Mouse (Mus musculus) ES-E14 (cell line): Measurements from ENCODE around the gene Pced1b. TPM values are rescaled to one million over a fixed set of nuclear protein-coding genes. Genes with fewer than 3 reads are reported as not detected.

Source experiments
- DNase-seq: peaks from one replicate; pipeline ENCODE4 v3.0.0-alpha.2; 2013; ENCODE audit warnings: low read depth, low spot score
- H3K27ac ChIP-seq: 2 replicates; pipeline ENCODE4 v1.5.1; 2012; ENCODE audit warnings: low read depth, mild to moderate bottlenecking, low read length, moderate library complexity, mixed read lengths; ENCODE audit not compliant: poor library complexity, insufficient read depth, severe bottlenecking
- H3K36me3 ChIP-seq: 2 replicates; pipeline ENCODE4 v1.6.1; 2012; ENCODE audit warnings: mild to moderate bottlenecking, low read length, moderate library complexity, mixed read lengths; ENCODE audit not compliant: control insufficient read depth, poor library complexity, insufficient read depth, severe bottlenecking
- H3K4me1 ChIP-seq, 2 experiments: fragments of 150-350 bp in 1 of 2; sonication (generic) in 1 of 2; 2 replicates each; pipeline ENCODE4 v1.6.1; 2012; ENCODE audit warnings: low read length in 2 of 2, mild to moderate bottlenecking in 1 of 2, mixed read lengths in 1 of 2; ENCODE audit not compliant: control insufficient read depth in 2 of 2, insufficient read depth in 2 of 2, poor library complexity in 1 of 2
- H3K4me3 ChIP-seq, 2 experiments: fragments of 150-350 bp in 1 of 2; sonication (generic) in 1 of 2; 2 replicates each; pipeline ENCODE4 v1.5.1; 2012; ENCODE audit warnings: low read length in 2 of 2, low read depth in 1 of 2, mild to moderate bottlenecking in 1 of 2, mixed read lengths in 1 of 2; ENCODE audit not compliant: insufficient read depth in 1 of 2, poor library complexity in 1 of 2, severe bottlenecking in 1 of 2
- H3K9ac ChIP-seq: 2 replicates; pipeline ENCODE4 v1.6.1; 2012; ENCODE audit warnings: low read depth, mild to moderate bottlenecking, low read length, mixed read lengths; ENCODE audit not compliant: poor library complexity, insufficient read depth, severe bottlenecking
- H3K9me3 ChIP-seq: fragments of 150-350 bp; sonication (generic); 2 replicates; pipeline ENCODE4 v1.6.1; 2012; ENCODE audit warnings: low read depth, mild to moderate bottlenecking, low read length; ENCODE audit not compliant: control insufficient read depth, insufficient read depth
- CHD2 ChIP-seq: IDR thresholded peaks from 2 replicates; pipeline ENCODE4 v1.6.1; 2014; ENCODE audit warnings: mild to moderate bottlenecking, low read depth, low read length, inconsistent platforms
- HCFC1 ChIP-seq: IDR thresholded peaks from 2 replicates; pipeline ENCODE4 v1.6.1; 2012; ENCODE audit warnings: low read length, inconsistent platforms, borderline replicate concordance; ENCODE audit not compliant: insufficient read depth
- MAFK ChIP-seq: IDR thresholded peaks from 2 replicates; pipeline ENCODE4 v1.6.1; 2014; ENCODE audit warnings: mild to moderate bottlenecking, low read depth, low read length, inconsistent platforms; ENCODE audit not compliant: insufficient read depth
- ZC3H11A ChIP-seq: IDR thresholded peaks from 2 replicates; pipeline ENCODE4 v1.6.1; 2012; ENCODE audit warnings: low read depth, mild to moderate bottlenecking, inconsistent platforms, low read length, borderline replicate concordance
- ZNF384 ChIP-seq: IDR thresholded peaks from 2 replicates; pipeline ENCODE4 v1.6.1; 2012; ENCODE audit warnings: low read depth, low read length, inconsistent platforms
- in situ Hi-C, 2 experiments: fragments of 600-800 bp; cut with MboI; formaldehyde crosslinking; loops; one replicate each; pipeline ENCODE4 v1.15.1; 2025; ENCODE audit warnings: low sequenced_read_pairs in 2 of 2, inconsistent platforms in 1 of 2; ENCODE audit not compliant: unreplicated experiment in 2 of 2
- total RNA-seq: library from RNA; depleted of rRNA; stranded (reverse); fragments of 300-350 nt; gene quantifications from 2 replicates; pipeline ENCODE4 v1.2.3, GENCODE M21; 2012

Pced1b gene
- total RNA-seq, 1 experiment = 29.0 TPM

DNA sequence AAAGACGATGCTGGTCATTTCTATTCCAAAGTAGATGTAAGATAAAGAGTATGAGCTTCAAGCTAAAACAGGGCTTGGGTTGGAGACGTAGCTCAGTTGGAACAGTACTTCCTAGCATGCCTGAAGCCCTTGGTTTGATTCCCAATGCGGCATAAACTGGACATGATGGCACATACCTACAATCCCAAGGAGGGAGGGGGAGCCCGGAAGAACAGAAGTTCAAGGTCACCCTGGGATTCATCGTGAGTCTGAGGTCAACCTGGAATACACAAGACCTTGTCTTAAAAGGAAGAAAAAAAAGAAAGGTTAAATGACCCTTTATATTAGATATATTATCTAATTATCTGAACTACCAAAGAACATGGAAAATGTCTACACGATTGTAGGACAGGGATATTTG, 164.8 kb downstream of the Pced1b start:
- Histone ChIP-seq H3K9ac (no peak overlapping the region), H3K36me3 (no peaks in the 10 kb centered on the region), H3K4me1 (peaks cover under 1 to 6% of the 10 kb centered on the region in 2 experiments; a peak in 1 of 4 replicates), H3K27ac (no peak overlapping the region), H3K9me3 (no peaks in the 10 kb centered on the region), H3K4me3 (no peak overlapping the region)
- TF ChIP-seq MAFK (no peak), CHD2 (no peak), HCFC1 (no peak)
- in situ Hi-C loops = no loop called here
- no peak for DNase-seq

DNA sequence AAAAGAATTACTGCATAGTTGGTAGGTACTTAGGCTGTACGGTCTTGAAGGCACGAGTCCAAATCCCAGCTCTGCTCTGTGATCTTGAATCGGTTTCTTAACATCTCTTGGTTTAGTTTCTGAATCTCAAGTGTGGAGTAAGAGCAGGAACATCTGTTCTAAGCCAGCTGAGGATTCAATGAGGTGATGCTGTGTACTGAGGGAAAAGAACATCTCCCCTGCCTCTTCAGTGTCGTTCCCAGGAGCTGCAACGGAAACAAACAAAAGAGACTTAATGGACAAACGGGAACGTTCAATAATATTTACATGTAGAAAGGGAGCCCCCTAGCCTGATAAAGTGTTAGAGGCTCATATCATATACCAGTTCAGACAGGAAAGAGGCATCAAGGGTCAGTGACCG, 165.4 kb downstream of the Pced1b start:
- in situ Hi-C loops = no loop called here
- TF ChIP-seq ZC3H11A (no peak), ZNF384 (no peak), HCFC1 (no peak), CHD2 (no peak), MAFK (no peak)

DNA sequence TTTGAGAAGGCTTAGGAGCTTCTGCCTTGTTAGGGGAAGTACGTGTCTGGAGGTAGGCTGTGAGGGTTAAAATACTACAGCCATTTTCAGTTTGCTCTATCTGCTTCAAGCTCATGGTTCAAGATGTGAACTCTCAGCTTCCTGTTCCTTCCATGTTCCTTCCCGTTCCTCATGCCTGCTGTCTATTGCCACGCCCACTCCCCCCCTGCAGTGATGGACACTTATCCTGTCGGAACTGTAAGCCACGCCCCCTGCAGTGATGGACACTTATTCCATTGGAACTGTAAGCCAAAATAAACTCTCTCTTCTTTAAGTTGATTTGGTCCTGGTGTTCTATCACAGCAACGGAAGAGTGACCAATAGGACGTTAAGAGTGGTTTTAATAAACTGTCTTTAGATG, 166.0 kb downstream of the Pced1b start:
- no peak overlapping the region for H3K9ac ChIP-seq
- H3K27ac ChIP-seq = no peak overlapping the region
- H3K9me3 ChIP-seq = no peaks in the 10 kb centered on the region
- H3K4me3 ChIP-seq = no peak overlapping the region
- in situ Hi-C loops = no loop called here
- TF ChIP-seq CHD2 = no peak
- TF ChIP-seq ZC3H11A = no peak
- no peak for TF ChIP-seq HCFC1
- no peak for TF ChIP-seq MAFK
- TF ChIP-seq ZNF384 = no peak
- no peaks in the 10 kb centered on the region for H3K36me3 ChIP-seq
- DNase-seq = no peak
- no peaks in the 10 kb centered on the region for H3K4me1 ChIP-seq

More for the DNA sequence above, 165.4 kb downstream of the Pced1b start:
- H3K4me3 ChIP-seq = no peak overlapping the region
- H3K4me1 ChIP-seq = peaks cover 0 to 3% of the 10 kb centered on the region in 2 experiments; a peak in 1 of 4 replicates
- no peak overlapping the region for H3K9ac ChIP-seq
- H3K9me3 ChIP-seq = no peaks in the 10 kb centered on the region
- H3K36me3 ChIP-seq = no peaks in the 10 kb centered on the region
- H3K27ac ChIP-seq = no peak overlapping the region
- DNase-seq = no peak

DNA sequence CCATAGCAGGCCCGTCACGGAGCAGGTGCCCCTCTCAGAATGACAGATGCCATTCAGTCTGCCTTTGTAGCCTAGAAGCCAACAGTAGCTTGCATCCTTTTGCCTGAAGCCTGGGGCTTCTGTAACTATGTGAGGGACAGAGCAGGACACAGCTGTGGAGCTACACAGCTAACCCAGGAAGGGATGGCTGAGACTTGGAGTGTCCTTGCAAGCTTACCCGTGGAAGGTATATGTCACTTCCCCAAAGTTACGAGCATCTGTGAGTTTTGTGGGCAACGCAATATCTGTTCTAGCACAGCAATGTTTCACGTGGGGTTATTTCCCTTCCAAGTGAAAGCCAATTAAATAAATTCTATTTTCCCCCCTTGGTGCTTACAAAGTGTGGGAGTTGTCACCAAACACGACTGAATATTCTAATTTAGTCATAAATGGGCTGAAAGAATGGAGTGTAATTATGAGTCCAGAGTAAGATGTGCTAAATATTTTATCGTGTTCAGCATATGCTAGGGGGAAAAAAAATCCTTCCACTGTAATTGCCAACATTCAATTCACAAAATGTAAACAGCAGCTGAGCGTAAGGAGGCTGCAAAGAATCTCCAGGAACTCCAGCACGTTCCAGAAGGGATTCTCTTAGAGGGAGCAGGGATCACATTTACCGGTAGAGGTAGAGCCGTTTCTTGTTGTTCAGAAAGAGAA, 168.0 kb downstream of the Pced1b start:
- in situ Hi-C loops = no loop called here
- Histone ChIP-seq H3K9ac (no peak overlapping the region), H3K4me3 (no peak overlapping the region), H3K36me3 (no peaks in the 10 kb centered on the region), H3K4me1 (no peaks in the 10 kb centered on the region), H3K27ac (no peak overlapping the region), H3K9me3 (no peaks in the 10 kb centered on the region)
- TF ChIP-seq CHD2 = no peak
- TF ChIP-seq ZNF384 = no peak
- TF ChIP-seq HCFC1 = no peak
- no peak for TF ChIP-seq MAFK
- DNase-seq = no peak

DNA sequence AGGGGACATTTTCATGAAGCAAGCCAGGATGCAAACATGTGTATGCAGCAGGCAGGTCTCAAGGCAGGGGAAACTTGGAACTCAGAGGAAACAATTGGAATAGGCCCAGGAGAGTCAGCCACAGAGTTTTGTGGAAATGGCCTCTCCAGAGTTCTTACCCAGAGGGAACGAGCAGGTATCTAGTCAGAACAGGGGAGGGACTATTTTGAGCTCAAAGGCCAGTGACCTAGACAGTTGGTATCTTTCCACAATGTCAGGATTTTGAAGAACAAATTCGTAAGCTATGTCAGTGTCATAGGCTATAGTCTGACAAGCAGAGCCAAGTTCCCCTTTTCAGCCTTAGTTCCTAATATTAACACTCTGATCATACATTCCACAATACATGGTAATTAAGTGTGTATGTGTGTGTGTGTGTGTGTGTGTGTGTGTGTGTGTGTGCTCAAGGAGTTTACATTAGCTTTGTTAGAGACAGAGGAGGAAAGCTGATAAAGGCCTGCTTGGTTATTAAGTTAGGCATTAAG, 168.6 kb downstream of the Pced1b start:
- Histone ChIP-seq H3K36me3 (no peaks in the 10 kb centered on the region), H3K9ac (no peak overlapping the region), H3K9me3 (no peaks in the 10 kb centered on the region), H3K27ac (no peak overlapping the region), H3K4me3 (no peak overlapping the region), H3K4me1 (no peaks in the 10 kb centered on the region)
- in situ Hi-C loops = no loop called here
- TF ChIP-seq CHD2 (no peak), MAFK (no peak), ZNF384 (no peak), ZC3H11A (no peak), HCFC1 (no peak)
- no peak for DNase-seq
